Mouse (Mus musculus) hindbrain, embryonic 12.5 days (tissue): Measurements from ENCODE around the gene Sebox. TPM values are rescaled to one million over a fixed set of nuclear protein-coding genes. Genes with fewer than 3 reads are reported as not detected.
A peak's percentile ranks its signal among the peaks of the same experiment; 100 is the strongest.
"Not testable (repeated sequence)": the region's sequence is repeated elsewhere in the genome, so short reads cannot be mapped to it uniquely, and the experiment has no call there.

ENCODE experiments used
- ATAC-seq: fragments of 200-750 bp; cut with Nextera tagmentation; 2 replicates; pipeline ENCODE4 v1.8.0; 2017; ENCODE audit warnings: moderate TSS enrichment; ENCODE audit not compliant: low FRiP score
- H3K27ac ChIP-seq: fragments of 300-500 bp; sonication (generic); 2 replicates; pipeline ENCODE4 v1.5.1; 2016; ENCODE audit warnings: mild to moderate bottlenecking
- H3K27me3 ChIP-seq: fragments of 300-500 bp; sonication (generic); 2 replicates; pipeline ENCODE4 v1.6.1; 2016; ENCODE audit warnings: mild to moderate bottlenecking
- H3K36me3 ChIP-seq: fragments of 300-500 bp; sonication (generic); 2 replicates; pipeline ENCODE4 v1.6.1; 2016; ENCODE audit warnings: mild to moderate bottlenecking
- H3K4me1 ChIP-seq: fragments of 300-500 bp; sonication (generic); 2 replicates; pipeline ENCODE4 v1.6.1; 2016
- H3K4me2 ChIP-seq: fragments of 300-500 bp; sonication (generic); replicated peaks from 2 replicates; pipeline ENCODE4 v1.6.1; 2016; ENCODE audit warnings: mild to moderate bottlenecking
- H3K4me3 ChIP-seq: fragments of 300-500 bp; sonication (generic); 2 replicates; pipeline ENCODE4 v1.5.1; 2016; ENCODE audit warnings: mild to moderate bottlenecking
- H3K9ac ChIP-seq: fragments of 300-500 bp; sonication (generic); 2 replicates; pipeline ENCODE4 v1.6.1; 2016; ENCODE audit warnings: mild to moderate bottlenecking, moderate library complexity
- H3K9me3 ChIP-seq: fragments of 300-500 bp; sonication (generic); replicated peaks from 2 replicates; pipeline ENCODE4 v1.6.1; 2016; ENCODE audit warnings: mild to moderate bottlenecking
- WGBS: fragments of 180-500 bp; shearing (Covaris S2); methylation state at CpG from one replicate; pipeline ENCODE4 v1.1.7; 2016; 5-methylcytosine and 5-hydroxymethylcytosine counted together
- polyA plus RNA-seq: library from polyadenylated mRNA; unstranded; fragments of >200 nt; fragmentation: Nextera tagmentation; extraction: Ambion mirVana; gene quantifications from 2 replicates; pipeline ENCODE4 v1.2.1, GENCODE M21; 2016

The Sebox gene
- polyA plus RNA-seq, 1 experiment from 2014 or later = not detected

- H3K9ac ChIP-seq = no peak overlapping the region
- H3K4me3 ChIP-seq = no peak overlapping the region
- ATAC-seq = no peak
- no peaks in the 10 kb centered on the region for H3K9me3 ChIP-seq
- no peak overlapping the region for H3K27ac ChIP-seq
- no peaks in the 10 kb centered on the region for H3K4me1 ChIP-seq
- H3K27me3 ChIP-seq = no peaks in the 10 kb centered on the region
- peaks cover 98% of the 10 kb centered on the region for H3K36me3 ChIP-seq
- H3K4me2 ChIP-seq = no peak overlapping the region
- 64% methylated on average over 9 of the region's 9 CpGs for WGBS
Measured at GRCm38 (mm10) chr11:78523241-78523955, 20.2 kb downstream of the Sebox start.

GRCm38 (mm10) chr11:78524838-78525237 is 21.6 kb downstream of the Sebox start:
- H3K27me3 ChIP-seq = no peaks in the 10 kb centered on the region
- no peak overlapping the region for H3K4me3 ChIP-seq
- H3K9me3 ChIP-seq = no peaks in the 10 kb centered on the region
- peaks cover 98% of the 10 kb centered on the region for H3K36me3 ChIP-seq
- no peak for ATAC-seq
- no peaks in the 10 kb centered on the region for H3K4me1 ChIP-seq
- no peak overlapping the region for H3K9ac ChIP-seq
- WGBS = 80% methylated on average over 2 of the region's 2 CpGs
- no peak overlapping the region for H3K27ac ChIP-seq
- no peak overlapping the region for H3K4me2 ChIP-seq

GRCm38 (mm10) chr11:78528714-78529113 is 25.5 kb downstream of the Sebox start:
- H3K9ac ChIP-seq = no peak overlapping the region
- peaks cover 66% of the 10 kb centered on the region for H3K36me3 ChIP-seq
- no peak overlapping the region for H3K27ac ChIP-seq
- no peak for ATAC-seq
- no peaks in the 10 kb centered on the region for H3K4me1 ChIP-seq
- no peaks in the 10 kb centered on the region for H3K27me3 ChIP-seq
- 83% methylated on average over 9 of the region's 9 CpGs for WGBS
- no peaks in the 10 kb centered on the region for H3K9me3 ChIP-seq
- H3K4me2 ChIP-seq = no peak overlapping the region
- no peak overlapping the region for H3K4me3 ChIP-seq

GRCm38 (mm10) chr11:78530001-78530400 is 26.8 kb downstream of the Sebox start:
- ATAC-seq = no peak
- WGBS = 94% methylated on average over 12 of the region's 12 CpGs
- H3K36me3 ChIP-seq = peaks cover 53% of the 10 kb centered on the region
- no peak overlapping the region for H3K4me3 ChIP-seq
- H3K4me1 ChIP-seq = peaks cover 6% of the 10 kb centered on the region
- no peaks in the 10 kb centered on the region for H3K9me3 ChIP-seq
- no peaks in the 10 kb centered on the region for H3K27me3 ChIP-seq
- H3K9ac ChIP-seq = no peak overlapping the region
- H3K4me2 ChIP-seq = no peak overlapping the region
- H3K27ac ChIP-seq = no peak overlapping the region

GRCm38 (mm10) chr11:78531046-78531445 is 27.8 kb downstream of the Sebox start:
- Histone ChIP-seq H3K27ac (no peak overlapping the region), H3K9ac (no peak overlapping the region), H3K4me2 (no peak overlapping the region), H3K9me3 (no peaks in the 10 kb centered on the region), H3K4me3 (no peak overlapping the region), H3K27me3 (no peaks in the 10 kb centered on the region), H3K4me1 (peaks cover 12% of the 10 kb centered on the region), H3K36me3 (peaks cover 42% of the 10 kb centered on the region)
- WGBS = 81% methylated on average over 6 of the region's 6 CpGs
- no peak for ATAC-seq

GRCm38 (mm10) chr11:78531515-78531914 is 28.3 kb downstream of the Sebox start:
- H3K27ac ChIP-seq, H3K4me3 ChIP-seq, H3K27me3 ChIP-seq, ATAC-seq, H3K9me3 ChIP-seq, H3K4me2 ChIP-seq, H3K9ac ChIP-seq: not testable (repeated sequence)
- H3K4me1 ChIP-seq = peaks cover 12% of the 10 kb centered on the region
- H3K36me3 ChIP-seq = peaks cover 38% of the 10 kb centered on the region
- 93% methylated on average over 10 of the region's 10 CpGs for WGBS

GRCm38 (mm10) chr11:78534516-78534915 is 31.3 kb downstream of the Sebox start:
- WGBS = 92% methylated on average over 4 of the region's 4 CpGs
- H3K9me3 ChIP-seq = no peaks in the 10 kb centered on the region
- H3K27ac ChIP-seq = no peak overlapping the region
- no peak overlapping the region for H3K9ac ChIP-seq
- H3K4me2 ChIP-seq = peak overlapping the region; percentile 76
- peaks cover 21% of the 10 kb centered on the region for H3K36me3 ChIP-seq
- no peaks in the 10 kb centered on the region for H3K27me3 ChIP-seq
- peak overlapping the region; percentile 80; the same call in 1 of the 2 replicates for H3K4me3 ChIP-seq
- peaks cover 25% of the 10 kb centered on the region for H3K4me1 ChIP-seq
- no peak for ATAC-seq

GRCm38 (mm10) chr11:78535376-78536079 is 32.3 kb downstream of the Sebox start:
- peak overlapping the region; percentile 80 for H3K4me3 ChIP-seq
- under 1% methylated on average over 23 of the region's 23 CpGs for WGBS
- ATAC-seq = peak; percentile 20

GRCm38 (mm10) chr11:78536080-78536689 is 32.9 kb downstream of the Sebox start, which contains the start of the genes Tnfaip1 and Ift20:
Gene Tnfaip1, minus strand, starts transcription at chr11:78536332.
Gene Ift20, plus strand, starts transcription at chr11:78536361.
- Histone ChIP-seq H3K4me2 (peak within 1 kb of the TSS; percentile 88), H3K36me3 (peaks cover 29% of the 10 kb centered on the region), H3K4me3 (peak within 1 kb of the TSS; percentile 80), H3K9me3 (no peaks in the 10 kb centered on the region), H3K4me1 (peaks cover 25% of the 10 kb centered on the region), H3K27ac (peak within 1 kb of the TSS; percentile 92), H3K27me3 (no peaks in the 10 kb centered on the region), H3K9ac (peak within 1 kb of the TSS; percentile 89)
- peak; percentile 97 for ATAC-seq
- under 1% methylated on average over 52 of the region's 52 CpGs for WGBS

More at GRCm38 (mm10) chr11:78535376-78536079, 32.3 kb downstream of the Sebox start:
- Histone ChIP-seq H3K27ac (peak overlapping the region; percentile 92), H3K4me2 (peak overlapping the region; percentile 76), H3K36me3 (peaks cover 23% of the 10 kb centered on the region), H3K4me1 (peaks cover 25% of the 10 kb centered on the region), H3K27me3 (no peaks in the 10 kb centered on the region), H3K9ac (peak overlapping the region; percentile 77), H3K9me3 (no peaks in the 10 kb centered on the region)

GRCm38 (mm10) chr11:78536690-78537084 is 33.4 kb downstream of the Sebox start:
- H3K27ac ChIP-seq = peak overlapping the region; percentile 88

GRCm38 (mm10) chr11:78540358-78540757 is 37.1 kb downstream of the Sebox start:
- ATAC-seq = no peak
- H3K27me3 ChIP-seq = no peaks in the 10 kb centered on the region
- H3K4me3 ChIP-seq = no peak overlapping the region
- H3K9me3 ChIP-seq = no peaks in the 10 kb centered on the region
- no peak overlapping the region for H3K27ac ChIP-seq
- WGBS = 95% methylated on average over 3 of the region's 3 CpGs
- H3K9ac ChIP-seq = no peak overlapping the region
- no peak overlapping the region for H3K4me2 ChIP-seq
- H3K4me1 ChIP-seq = peaks cover 15% of the 10 kb centered on the region
- H3K36me3 ChIP-seq = peaks cover 53% of the 10 kb centered on the region

More at GRCm38 (mm10) chr11:78536690-78537084, 33.4 kb downstream of the Sebox start:
- ATAC-seq = no peak
- no peaks in the 10 kb centered on the region for H3K9me3 ChIP-seq
- 2% methylated on average over 14 of the region's 14 CpGs for WGBS
- no peaks in the 10 kb centered on the region for H3K27me3 ChIP-seq
- H3K4me3 ChIP-seq = peak overlapping the region; percentile 80
- peak overlapping the region; percentile 89 for H3K9ac ChIP-seq
- H3K4me2 ChIP-seq = peak overlapping the region; percentile 88
- peaks cover 25% of the 10 kb centered on the region for H3K4me1 ChIP-seq
- H3K36me3 ChIP-seq = peaks cover 33% of the 10 kb centered on the region

GRCm38 (mm10) chr11:78544449-78545111 is 41.3 kb downstream of the Sebox start:
- H3K4me1 ChIP-seq = peaks cover 17% of the 10 kb centered on the region
- H3K27ac ChIP-seq = no peak overlapping the region
- ATAC-seq = no peak
- no peaks in the 10 kb centered on the region for H3K9me3 ChIP-seq
- H3K36me3 ChIP-seq = peaks cover 43% of the 10 kb centered on the region
- no peak overlapping the region for H3K9ac ChIP-seq
- no peaks in the 10 kb centered on the region for H3K27me3 ChIP-seq
- 96% methylated on average over 7 of the region's 7 CpGs for WGBS
- no peak overlapping the region for H3K4me3 ChIP-seq
- no peak overlapping the region for H3K4me2 ChIP-seq
